Mouse (Mus musculus): ENCODE results near the gene Colec11.

DNA sequence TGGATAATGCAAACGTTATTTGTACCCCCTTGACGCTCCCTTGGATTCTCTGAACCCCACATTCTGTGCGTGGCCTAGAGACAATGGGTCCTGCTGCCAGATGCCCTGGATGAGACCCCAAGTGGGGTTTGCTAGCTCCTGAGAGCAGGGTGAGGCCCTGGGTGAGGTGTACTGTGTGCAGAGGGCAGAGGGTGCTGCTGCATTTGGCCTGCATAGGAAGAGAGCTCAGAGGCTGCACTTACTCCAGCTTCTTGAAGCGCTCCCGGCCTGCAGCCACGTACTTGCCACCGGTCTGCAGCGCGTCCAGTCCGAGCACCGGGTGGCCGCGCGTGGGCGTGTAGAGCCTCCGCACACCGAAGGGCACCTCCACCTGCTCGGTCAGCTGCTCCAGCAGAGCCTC lies 71.4 kb downstream of the Colec11 start:
- TF ChIP-seq EP300 (optimal IDR thresholded peaks at IDR 0.05) (no peak), CTCF (IDR thresholded peaks at IDR 0.05; ENCODE audit: low read depth) (no peak)
